Mouse (Mus musculus): ENCODE data around the gene Sorbs2. TPM values are rescaled to one million over a fixed set of nuclear protein-coding genes. Genes with fewer than 3 reads are reported as not detected.

Sorbs2 gene
- polyA plus RNA-seq, 1 experiment from 2014 or later, result 32.2 TPM

DNA sequence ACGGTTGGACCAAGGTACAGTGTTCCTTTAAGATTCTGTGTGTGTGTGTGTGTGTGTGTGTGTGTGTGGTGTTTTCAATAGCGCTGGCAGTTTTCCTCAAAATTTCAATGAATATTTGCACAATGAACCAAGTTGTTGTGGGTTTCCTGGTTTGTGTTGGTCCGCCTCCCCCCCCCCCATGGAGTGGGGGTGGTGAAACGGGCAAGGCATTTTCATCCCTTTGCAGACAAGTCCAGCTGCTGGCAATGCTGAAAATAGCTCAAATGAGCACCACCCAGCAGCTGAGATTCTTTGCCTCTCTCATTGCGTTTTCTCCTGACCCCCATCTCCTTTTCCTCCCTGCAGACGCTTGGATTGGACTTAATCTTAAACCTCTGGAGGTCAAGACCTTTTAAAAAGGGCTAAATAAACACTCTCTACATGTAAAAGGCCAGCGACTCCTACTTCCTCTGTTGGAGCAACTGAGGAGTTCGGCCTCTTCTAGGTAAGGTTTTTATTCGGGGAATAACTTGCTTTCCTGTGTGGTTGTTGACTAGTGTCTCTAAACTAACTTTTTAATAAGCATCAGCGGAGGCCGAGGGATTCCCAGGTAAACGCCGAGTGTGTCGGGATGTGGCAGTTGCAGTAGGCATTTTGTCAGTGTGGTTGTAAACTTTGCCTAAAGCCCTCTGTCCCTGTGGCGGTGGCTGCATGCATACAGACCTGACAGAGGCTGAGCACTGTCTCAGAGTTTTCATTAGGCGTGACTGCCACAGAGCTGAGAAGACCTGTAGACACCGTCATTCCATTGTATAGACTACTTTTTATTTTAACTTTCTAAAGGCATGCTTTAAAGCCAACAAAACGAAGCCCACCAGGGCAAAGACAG is 151.1 kb downstream of the Sorbs2 start:
- no peaks in the 10 kb centered on the region for H3K9me3 ChIP-seq (ENCODE audit: control insufficient read depth, low read length)
- no peaks in the 10 kb centered on the region for H3K36me3 ChIP-seq (ENCODE audit: control insufficient read depth, insufficient read depth, low read length)
- no peak for ATAC-seq (ENCODE audit: low read depth)
- H3K9ac ChIP-seq (ENCODE audit: low read depth, low read length), result peak overlapping the region; percentile 28
- H3K27ac ChIP-seq (replicated peaks; ENCODE audit: low read depth, low read length), result peak overlapping the region; percentile 75
- DNase-seq (ENCODE audit: low spot score), result peak; percentile 63
- no peaks in the 10 kb centered on the region for H3K27me3 ChIP-seq (replicated peaks; ENCODE audit: control insufficient read depth, insufficient read depth, low read length)
- peaks cover 5% of the 10 kb centered on the region; the same call in 1 of the 2 replicates for H3K4me1 ChIP-seq (ENCODE audit: control insufficient read depth, insufficient read depth, low read length)
- peak overlapping the region; percentile 31 for H3K4me3 ChIP-seq (ENCODE audit: low read depth, low read length)
- 19% methylated on average over 17 of the region's 18 CpGs for WGBS
- peak overlapping the region; percentile 42 for H3K4me2 ChIP-seq (ENCODE audit: low read depth, low read length)

GRCm38 (mm10) chr8:45659473-45659872 is 151.9 kb downstream of the Sorbs2 start:
- ATAC-seq (ENCODE audit: low read depth), result no peak
- H3K9me3 ChIP-seq (ENCODE audit: control insufficient read depth, low read length), result no peaks in the 10 kb centered on the region
- H3K4me2 ChIP-seq (ENCODE audit: low read depth, low read length), result peak overlapping the region; percentile 42; the same call in 1 of the 2 replicates
- peaks cover 5% of the 10 kb centered on the region; the same call in 1 of the 2 replicates for H3K4me1 ChIP-seq (ENCODE audit: control insufficient read depth, insufficient read depth, low read length)
- H3K9ac ChIP-seq (ENCODE audit: low read depth, low read length), result peak overlapping the region; percentile 28; the same call in 1 of the 2 replicates
- H3K27me3 ChIP-seq (replicated peaks; ENCODE audit: control insufficient read depth, insufficient read depth, low read length), result no peaks in the 10 kb centered on the region
- no peaks in the 10 kb centered on the region for H3K36me3 ChIP-seq (ENCODE audit: control insufficient read depth, insufficient read depth, low read length)
- peak overlapping the region; percentile 31 for H3K4me3 ChIP-seq (ENCODE audit: low read depth, low read length)
- peak overlapping the region; percentile 4; the same call in 1 of the 2 replicates for H3K27ac ChIP-seq (replicated peaks; ENCODE audit: low read depth, low read length)
- no peak for DNase-seq (ENCODE audit: low spot score)
- 52% methylated on average over 4 of the region's 4 CpGs for WGBS

DNA sequence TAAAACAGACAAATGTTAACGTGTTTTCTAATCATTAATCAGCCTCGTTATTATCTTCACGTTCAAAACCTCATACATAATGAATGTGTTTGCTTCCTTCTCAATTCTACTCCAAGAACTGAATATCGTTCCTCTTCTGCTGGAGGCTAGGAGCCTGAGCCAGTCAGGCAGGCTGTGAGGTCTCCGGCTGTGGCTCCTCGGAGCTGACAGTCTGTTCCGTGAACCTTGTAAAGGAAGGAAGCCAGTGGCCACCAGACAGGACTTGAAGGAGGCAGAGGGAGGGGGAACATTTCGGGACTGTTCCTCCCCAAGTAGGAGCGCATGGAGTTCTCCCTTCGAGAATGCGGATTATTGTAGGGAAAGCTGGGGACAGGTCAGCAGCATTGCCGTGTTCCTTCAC is 153.0 kb downstream of the Sorbs2 start:
- 57% methylated on average over 12 of the region's 12 CpGs for WGBS
- Histone ChIP-seq H3K4me3 (ENCODE audit: low read depth, low read length) (no peak overlapping the region; the same call in 1 of the 2 replicates), H3K27me3 (replicated peaks; ENCODE audit: control insufficient read depth, insufficient read depth, low read length) (no peaks in the 10 kb centered on the region), H3K36me3 (ENCODE audit: control insufficient read depth, insufficient read depth, low read length) (no peaks in the 10 kb centered on the region), H3K9ac (ENCODE audit: low read depth, low read length) (no peak overlapping the region), H3K9me3 (ENCODE audit: control insufficient read depth, low read length) (no peaks in the 10 kb centered on the region), H3K4me1 (ENCODE audit: control insufficient read depth, insufficient read depth, low read length) (peaks cover 5% of the 10 kb centered on the region; the same call in 1 of the 2 replicates), H3K27ac (replicated peaks; ENCODE audit: low read depth, low read length) (peak overlapping the region; percentile 75), H3K4me2 (ENCODE audit: low read depth, low read length) (peak overlapping the region; percentile 19)
- ATAC-seq (ENCODE audit: low read depth) (no peak), DNase-seq (ENCODE audit: low spot score) (no peak)

DNA sequence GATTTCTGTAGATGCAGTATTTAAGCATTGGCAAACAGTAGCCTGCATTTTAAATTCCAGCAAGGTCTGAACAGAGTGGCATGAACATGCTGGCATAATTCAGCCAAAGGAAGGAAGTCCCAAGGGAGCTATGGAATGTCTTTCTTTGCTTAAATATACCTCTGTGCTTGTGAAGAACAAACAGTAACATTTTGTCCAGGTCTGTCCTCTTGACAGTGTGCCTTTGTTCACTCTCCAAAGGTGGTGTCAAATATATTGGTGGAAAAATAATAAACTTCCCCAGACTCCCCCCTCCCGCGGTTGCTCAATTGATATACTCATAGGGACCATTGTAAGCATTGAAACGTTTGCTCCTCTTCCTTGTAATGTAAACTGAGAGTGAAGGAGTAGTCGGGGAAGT is 154.0 kb downstream of the Sorbs2 start:
- whole genome bisulfite sequencing, result 33% methylated on average over 4 of the region's 4 CpGs
- Histone ChIP-seq H3K4me2 (ENCODE audit: low read depth, low read length) (peak overlapping the region; percentile 10; the same call in 1 of the 2 replicates), H3K36me3 (ENCODE audit: control insufficient read depth, insufficient read depth, low read length) (no peaks in the 10 kb centered on the region), H3K4me1 (ENCODE audit: control insufficient read depth, insufficient read depth, low read length) (peaks cover 5% of the 10 kb centered on the region; the same call in 1 of the 2 replicates), H3K9me3 (ENCODE audit: control insufficient read depth, low read length) (no peaks in the 10 kb centered on the region), H3K27me3 (replicated peaks; ENCODE audit: control insufficient read depth, insufficient read depth, low read length) (no peaks in the 10 kb centered on the region), H3K27ac (replicated peaks; ENCODE audit: low read depth, low read length) (peak overlapping the region; percentile 33; the same call in 1 of the 2 replicates), H3K4me3 (ENCODE audit: low read depth, low read length) (no peak overlapping the region), H3K9ac (ENCODE audit: low read depth, low read length) (no peak overlapping the region)
- no peak for ATAC-seq (ENCODE audit: low read depth)
- peak; percentile 50 for DNase-seq (ENCODE audit: low spot score)

- no peak overlapping the region for H3K9ac ChIP-seq (ENCODE audit: low read depth, low read length)
- H3K36me3 ChIP-seq (ENCODE audit: control insufficient read depth, insufficient read depth, low read length), result no peaks in the 10 kb centered on the region
- no peak overlapping the region for H3K4me2 ChIP-seq (ENCODE audit: low read depth, low read length)
- no peaks in the 10 kb centered on the region for H3K4me1 ChIP-seq (ENCODE audit: control insufficient read depth, insufficient read depth, low read length)
- DNase-seq (ENCODE audit: low spot score) (no peak), ATAC-seq (ENCODE audit: low read depth) (no peak)
- 64% methylated on average over 7 of the region's 7 CpGs for WGBS
- no peak overlapping the region for H3K27ac ChIP-seq (replicated peaks; ENCODE audit: low read depth, low read length)
- H3K4me3 ChIP-seq (ENCODE audit: low read depth, low read length), result no peak overlapping the region
- H3K27me3 ChIP-seq (replicated peaks; ENCODE audit: control insufficient read depth, insufficient read depth, low read length), result no peaks in the 10 kb centered on the region
- H3K9me3 ChIP-seq (ENCODE audit: control insufficient read depth, low read length), result no peaks in the 10 kb centered on the region
These were observed 158.6 kb downstream of the Sorbs2 start for GRCm38 (mm10) chr8:45666221-45666620.

GRCm38 (mm10) chr8:45673149-45673548 is 165.6 kb downstream of the Sorbs2 start:
- DNase-seq (ENCODE audit: low spot score), result no peak
- no peak overlapping the region for H3K27ac ChIP-seq (replicated peaks; ENCODE audit: low read depth, low read length)

DNA sequence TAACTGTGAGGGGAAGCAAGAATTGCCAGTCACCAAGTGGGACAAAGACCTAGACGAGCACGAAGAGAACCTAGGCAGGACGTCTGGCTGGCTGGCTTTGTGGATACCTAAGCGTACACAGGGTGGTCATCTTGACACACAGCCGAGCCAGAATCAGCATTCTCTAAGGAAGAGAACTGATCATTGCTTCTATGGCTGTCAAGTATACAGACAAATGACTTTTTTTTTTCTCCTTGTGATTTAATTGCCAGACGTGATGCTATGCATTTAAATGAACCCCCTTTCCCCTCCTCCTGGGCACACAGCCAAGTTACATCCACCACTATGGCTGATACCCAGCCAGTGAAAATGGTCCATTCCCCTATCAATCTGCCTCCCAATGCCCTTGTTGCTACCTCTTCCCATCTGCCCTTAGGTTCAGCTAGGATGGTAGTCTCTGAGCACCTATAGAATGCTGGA is 168.3 kb downstream of the Sorbs2 start:
- no peak for DNase-seq (ENCODE audit: low spot score)
- H3K4me3 ChIP-seq (ENCODE audit: low read depth, low read length), result no peak overlapping the region
- no peaks in the 10 kb centered on the region for H3K36me3 ChIP-seq (ENCODE audit: control insufficient read depth, insufficient read depth, low read length)
- no peak overlapping the region for H3K4me2 ChIP-seq (ENCODE audit: low read depth, low read length)
- 78% methylated on average over 6 of the region's 6 CpGs for WGBS
- no peaks in the 10 kb centered on the region for H3K4me1 ChIP-seq (ENCODE audit: control insufficient read depth, insufficient read depth, low read length)
- no peak overlapping the region for H3K27ac ChIP-seq (replicated peaks; ENCODE audit: low read depth, low read length)
- no peaks in the 10 kb centered on the region for H3K27me3 ChIP-seq (replicated peaks; ENCODE audit: control insufficient read depth, insufficient read depth, low read length)
- H3K9me3 ChIP-seq (ENCODE audit: control insufficient read depth, low read length), result no peaks in the 10 kb centered on the region
- H3K9ac ChIP-seq (ENCODE audit: low read depth, low read length), result no peak overlapping the region
- no peak for ATAC-seq (ENCODE audit: low read depth)

More at GRCm38 (mm10) chr8:45673149-45673548, 165.6 kb downstream of the Sorbs2 start:
- no peak overlapping the region for H3K4me3 ChIP-seq (ENCODE audit: low read depth, low read length)
- H3K4me1 ChIP-seq (ENCODE audit: control insufficient read depth, insufficient read depth, low read length), result no peaks in the 10 kb centered on the region
- no peaks in the 10 kb centered on the region for H3K9me3 ChIP-seq (ENCODE audit: control insufficient read depth, low read length)
- no peak overlapping the region for H3K4me2 ChIP-seq (ENCODE audit: low read depth, low read length)
- no peak overlapping the region for H3K9ac ChIP-seq (ENCODE audit: low read depth, low read length)
- H3K27me3 ChIP-seq (replicated peaks; ENCODE audit: control insufficient read depth, insufficient read depth, low read length), result no peaks in the 10 kb centered on the region
- ATAC-seq (ENCODE audit: low read depth), result no peak
- 67% methylated on average over 4 of the region's 4 CpGs for WGBS
- no peaks in the 10 kb centered on the region for H3K36me3 ChIP-seq (ENCODE audit: control insufficient read depth, insufficient read depth, low read length)

DNA sequence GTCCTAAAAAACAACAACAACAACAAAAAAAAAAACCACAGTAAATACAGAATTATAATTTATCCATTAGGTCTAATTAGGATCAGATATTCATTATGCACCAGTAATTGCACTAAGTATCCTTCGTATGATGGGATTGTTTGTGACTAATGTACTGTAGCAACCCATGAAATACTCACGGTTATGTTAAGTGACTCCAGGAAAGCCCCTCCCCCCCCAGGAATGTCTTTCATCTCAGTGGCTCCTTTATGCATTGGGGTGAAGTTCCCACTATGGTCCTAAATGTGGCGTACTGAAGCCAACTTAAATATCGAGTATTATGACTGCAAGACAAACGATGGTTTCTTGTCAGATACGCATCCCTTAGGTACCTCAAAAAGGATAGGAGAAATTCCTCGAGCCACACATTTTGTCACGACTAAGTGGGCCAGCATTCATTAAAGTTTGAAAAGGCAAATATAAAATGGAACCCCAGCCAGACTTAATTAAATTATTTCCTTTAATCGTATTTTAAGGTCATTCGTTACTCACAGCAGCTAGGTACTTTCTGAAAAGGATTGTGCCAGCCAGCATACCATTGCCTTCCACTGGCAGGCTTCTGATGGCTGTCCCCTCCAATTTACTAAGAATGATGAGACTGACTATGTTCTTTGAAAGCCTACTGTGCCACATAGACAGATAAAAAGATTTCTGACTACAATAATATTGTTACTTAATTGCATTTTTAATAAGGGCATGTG is 169.7 kb downstream of the Sorbs2 start:
- DNase-seq (ENCODE audit: low spot score), result peak; percentile 17
- WGBS, result 55% methylated on average over 10 of the region's 10 CpGs

More for the DNA sequence above, 169.7 kb downstream of the Sorbs2 start:
- ATAC-seq (ENCODE audit: low read depth), result no peak
- Histone ChIP-seq H3K9me3 (ENCODE audit: control insufficient read depth, low read length) (no peaks in the 10 kb centered on the region), H3K9ac (ENCODE audit: low read depth, low read length) (no peak overlapping the region), H3K4me3 (ENCODE audit: low read depth, low read length) (no peak overlapping the region), H3K4me1 (ENCODE audit: control insufficient read depth, insufficient read depth, low read length) (no peaks in the 10 kb centered on the region), H3K36me3 (ENCODE audit: control insufficient read depth, insufficient read depth, low read length) (no peaks in the 10 kb centered on the region), H3K27me3 (replicated peaks; ENCODE audit: control insufficient read depth, insufficient read depth, low read length) (no peaks in the 10 kb centered on the region), H3K27ac (replicated peaks; ENCODE audit: low read depth, low read length) (no peak overlapping the region), H3K4me2 (ENCODE audit: low read depth, low read length) (no peak overlapping the region)
